Mouse (Mus musculus) hindbrain, postnatal 0 days (tissue): ENCODE data around the gene Tmc8. TPM values are rescaled to one million over a fixed set of nuclear protein-coding genes. Genes with fewer than 3 reads are reported as not detected.
A peak's percentile ranks its signal among the peaks of the same experiment; 100 is the strongest.

Experiments used
- ATAC-seq: fragments of 200-750 bp; cut with Nextera tagmentation; 2 replicates; pipeline ENCODE4 v1.8.0; 2017; ENCODE audit warnings: mild to moderate bottlenecking, moderate TSS enrichment, moderate library complexity
- DNase-seq: peaks from one replicate; pipeline ENCODE4 v3.0.0-alpha.2; 2015; ENCODE audit warnings: low spot score
- H3K27ac ChIP-seq: fragments of 300-500 bp; sonication (generic); 2 replicates; pipeline ENCODE4 v1.5.1; 2014; ENCODE audit warnings: mild to moderate bottlenecking
- H3K27me3 ChIP-seq: fragments of 300-500 bp; sonication (generic); 2 replicates; pipeline ENCODE4 v1.6.1; 2014; ENCODE audit warnings: low read length, mixed read lengths; ENCODE audit not compliant: insufficient read depth
- H3K36me3 ChIP-seq: fragments of 300-500 bp; sonication (generic); 2 replicates; pipeline ENCODE4 v1.6.1; 2014; ENCODE audit warnings: low read length, mixed read lengths; ENCODE audit not compliant: insufficient read depth
- H3K4me1 ChIP-seq: fragments of 300-500 bp; sonication (generic); 2 replicates; pipeline ENCODE4 v1.6.1; 2014; ENCODE audit warnings: antibody characterized with exemption, low read length, mixed read lengths; ENCODE audit not compliant: insufficient read depth
- H3K4me2 ChIP-seq: fragments of 300-500 bp; sonication (generic); 2 replicates; pipeline ENCODE4 v1.6.1; 2014; ENCODE audit warnings: low read depth, mild to moderate bottlenecking, low read length, moderate library complexity, mixed read lengths
- H3K4me3 ChIP-seq: fragments of 300-500 bp; sonication (generic); 2 replicates; pipeline ENCODE4 v1.5.1; 2014; ENCODE audit warnings: low read length
- H3K9ac ChIP-seq: fragments of 300-500 bp; sonication (generic); replicated peaks from 2 replicates; pipeline ENCODE4 v1.6.1; 2014; ENCODE audit warnings: mild to moderate bottlenecking, low read length, moderate library complexity, mixed read lengths
- H3K9me3 ChIP-seq: fragments of 300-500 bp; sonication (generic); 2 replicates; pipeline ENCODE4 v1.6.1; 2016; ENCODE audit warnings: low read length, mixed read lengths
- CTCF ChIP-seq: IDR thresholded peaks from 2 replicates; pipeline ENCODE4 v1.5.1; 2016; ENCODE audit warnings: antibody characterized with exemption, control low read depth, low read depth
- WGBS: fragments of 180-500 bp; shearing (Covaris S2); extraction: QIAGEN DNeasy Blood & Tissue Kit; methylation state at CpG from one replicate; pipeline ENCODE4 v1.1.7; 2014; 5-methylcytosine and 5-hydroxymethylcytosine counted together
- polyA plus RNA-seq: library from polyadenylated mRNA; unstranded; fragments of >200 nt; fragmentation: Nextera tagmentation; extraction: Ambion mirVana; gene quantifications from 2 replicates; pipeline ENCODE4 v1.2.1, GENCODE M21; 2015
- total RNA-seq: library from RNA; depleted of rRNA; stranded (reverse); fragments of >200 nt; gene quantifications from 2 replicates; pipeline ENCODE4 v1.2.3, GENCODE M21; 2014

Gene Tmc8
- total and polyA plus RNA-seq, 2 experiments from 2014 or later: 0.44 to 0.73 TPM

- Histone ChIP-seq H3K4me1 (peaks cover 14% of the 10 kb centered on the region), H3K27me3 (no peaks in the 10 kb centered on the region), H3K4me2 (no peak overlapping the region), H3K27ac (no peak overlapping the region), H3K9me3 (no peaks in the 10 kb centered on the region), H3K4me3 (no peak overlapping the region), H3K9ac (no peak overlapping the region), H3K36me3 (no peaks in the 10 kb centered on the region)
- WGBS: 71% methylated on average over 8 of the region's 8 CpGs
- TF ChIP-seq CTCF: no peak
- no peak for DNase-seq
- ATAC-seq: no peak
Observed at GRCm38 (mm10) chr11:117826916-117827315, 45.0 kb downstream of the Tmc8 start.

- H3K4me2 ChIP-seq: no peak overlapping the region
- whole genome bisulfite sequencing: 67% methylated on average over 3 of the region's 3 CpGs
- H3K9ac ChIP-seq: no peak overlapping the region
- no peak overlapping the region for H3K4me3 ChIP-seq
- H3K27ac ChIP-seq: no peak overlapping the region
- no peak for ATAC-seq
- no peaks in the 10 kb centered on the region for H3K36me3 ChIP-seq
- DNase-seq: no peak
- H3K9me3 ChIP-seq: no peaks in the 10 kb centered on the region
- TF ChIP-seq CTCF: no peak
- no peaks in the 10 kb centered on the region for H3K27me3 ChIP-seq
- H3K4me1 ChIP-seq: peaks cover 14% of the 10 kb centered on the region
Observed at GRCm38 (mm10) chr11:117827386-117827785, 45.5 kb downstream of the Tmc8 start.

- Histone ChIP-seq H3K27me3 (no peaks in the 10 kb centered on the region), H3K9ac (no peak overlapping the region), H3K9me3 (no peaks in the 10 kb centered on the region), H3K4me1 (peaks cover 14% of the 10 kb centered on the region), H3K27ac (peak overlapping the region; percentile 64), H3K36me3 (no peaks in the 10 kb centered on the region), H3K4me2 (no peak overlapping the region), H3K4me3 (no peak overlapping the region)
- no peak for ATAC-seq
- TF ChIP-seq CTCF: no peak
- WGBS: 68% methylated on average over 18 of the region's 18 CpGs
- DNase-seq: no peak
Observed at GRCm38 (mm10) chr11:117828149-117828887, 46.4 kb downstream of the Tmc8 start.

- Histone ChIP-seq H3K4me3 (no peak overlapping the region), H3K27me3 (no peaks in the 10 kb centered on the region), H3K27ac (peak overlapping the region; percentile 64), H3K36me3 (no peaks in the 10 kb centered on the region), H3K4me2 (no peak overlapping the region), H3K9ac (no peak overlapping the region), H3K9me3 (no peaks in the 10 kb centered on the region), H3K4me1 (peaks cover 14% of the 10 kb centered on the region)
- WGBS: 42% methylated on average over 9 of the region's 9 CpGs
- TF ChIP-seq CTCF: no peak
- ATAC-seq (no peak), DNase-seq (peak; percentile 65)
Observed at GRCm38 (mm10) chr11:117828888-117829604, 47.2 kb downstream of the Tmc8 start.

- Histone ChIP-seq H3K4me1 (peaks cover 11% of the 10 kb centered on the region), H3K27ac (peak overlapping the region; percentile 64)
Observed at GRCm38 (mm10) chr11:117829671-117830215, 47.9 kb downstream of the Tmc8 start.

GRCm38 (mm10) chr11:117830401-117830800 is 48.5 kb downstream of the Tmc8 start:
- no peak for TF ChIP-seq CTCF
- H3K9me3 ChIP-seq: no peaks in the 10 kb centered on the region
- ATAC-seq (no peak), DNase-seq (no peak)
- H3K27me3 ChIP-seq: no peaks in the 10 kb centered on the region
- no peak overlapping the region for H3K27ac ChIP-seq
- no peaks in the 10 kb centered on the region for H3K36me3 ChIP-seq
- WGBS: 59% methylated on average over 9 of the region's 9 CpGs
- no peak overlapping the region for H3K4me3 ChIP-seq
- no peak overlapping the region for H3K9ac ChIP-seq
- no peak overlapping the region for H3K4me2 ChIP-seq
- peaks cover 11% of the 10 kb centered on the region for H3K4me1 ChIP-seq

More at GRCm38 (mm10) chr11:117829671-117830215, 47.9 kb downstream of the Tmc8 start:
- H3K4me3 ChIP-seq: no peak overlapping the region
- no peak overlapping the region for H3K9ac ChIP-seq
- H3K36me3 ChIP-seq: no peaks in the 10 kb centered on the region
- DNase-seq: no peak
- 60% methylated on average over 2 of the region's 2 CpGs for WGBS
- ATAC-seq: no peak
- TF ChIP-seq CTCF: no peak
- no peaks in the 10 kb centered on the region for H3K27me3 ChIP-seq
- H3K4me2 ChIP-seq: no peak overlapping the region
- no peaks in the 10 kb centered on the region for H3K9me3 ChIP-seq
